Mouse (Mus musculus): ENCODE results near the gene Itga6.

DNA sequence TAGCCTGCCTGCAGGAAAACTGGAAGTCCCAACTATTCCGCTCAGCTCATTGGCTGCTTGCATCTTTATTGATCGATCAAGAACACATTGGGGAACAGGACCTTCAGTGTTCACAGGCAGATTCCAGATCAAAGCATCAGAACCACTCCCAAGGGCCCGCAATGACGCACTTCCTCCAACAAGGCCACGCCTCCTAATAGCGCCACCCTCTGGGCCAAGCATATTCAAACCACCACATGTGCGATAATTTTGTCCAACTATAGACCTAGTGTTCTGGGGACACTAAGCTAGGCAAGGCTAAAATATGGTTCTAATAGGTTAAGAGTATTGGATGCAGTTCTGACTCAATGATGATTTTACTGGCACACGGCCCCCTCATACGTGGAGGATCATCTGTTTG is 15.7 kb downstream of the Itga6 start:
- TF ChIP-seq EP300 (IDR thresholded peaks at IDR 0.05) (no peak), CTCF (IDR thresholded peaks at IDR 0.05) (no peak)

All from lung, postnatal 0 days (tissue).